ENCODE assay signal across 7 mouse cellular contexts in the genomic region with DNA sequence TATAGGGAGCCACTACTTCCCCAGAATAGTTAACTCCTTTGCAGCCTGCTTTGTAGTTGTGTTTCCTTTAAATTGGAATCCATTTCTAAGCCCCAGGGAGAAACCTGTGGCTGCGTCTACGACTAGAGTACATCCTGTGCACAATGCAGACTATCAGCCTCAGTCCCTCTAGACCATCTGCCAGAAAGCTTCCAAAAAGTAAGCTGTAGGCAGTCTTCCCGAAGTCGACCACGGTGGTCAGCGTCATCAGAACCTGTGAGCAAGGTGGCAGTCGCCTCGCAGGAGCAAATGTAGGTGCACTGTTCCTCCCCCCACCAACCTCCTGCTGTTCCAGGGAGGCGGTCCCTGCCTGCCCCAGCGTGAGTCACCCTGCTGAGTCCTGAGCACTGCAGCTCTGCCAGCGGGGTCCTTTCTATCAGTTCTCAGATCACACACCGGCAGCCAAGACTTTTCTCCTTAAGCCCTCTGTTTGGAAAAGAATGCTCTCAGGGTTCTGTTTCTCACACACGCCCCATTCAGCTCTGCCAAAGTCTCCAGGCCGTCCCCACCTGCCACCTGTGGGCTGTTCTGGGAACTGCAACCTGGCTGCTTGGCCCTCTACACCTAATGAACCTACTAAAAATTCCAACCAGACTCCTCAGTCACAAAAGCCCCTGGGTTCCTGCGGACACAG. TPM values are rescaled to one million over a fixed set of nuclear protein-coding genes. Genes with fewer than 3 reads are reported as not detected.
DNase-seq lines count a peak whose midpoint lies in the region; ATAC-seq and TF ChIP-seq lines count a peak whose summit lies in the region.

No protein-coding gene starts in this region.

- peaks cover 4% of the 10 kb centered on the region; the same call in 1 of the 2 replicates for H3K4me1 ChIP-seq in embryonic facial prominence, embryonic 10.5 days
- H3K4me1 ChIP-seq in intestine, embryonic 16.5 days (ENCODE audit: control insufficient read depth, insufficient read depth, low read length) = no peaks in the 10 kb centered on the region
- H3K4me1 ChIP-seq in midbrain, embryonic 11.5 days (ENCODE audit: control insufficient read depth, insufficient read depth, low read length) = no peaks in the 10 kb centered on the region
- H3K4me1 ChIP-seq in small intestine, adult 2 months (ENCODE audit: control insufficient read depth, insufficient read depth, insufficient read length, low read length) = peaks cover 3% of the 10 kb centered on the region

- peak overlapping the region; percentile 52; the same call in 1 of the 2 replicates for H3K9ac ChIP-seq in intestine, embryonic 16.5 days (ENCODE audit: low read depth, low read length)
- no peak overlapping the region for H3K9ac ChIP-seq in midbrain, embryonic 11.5 days (ENCODE audit: low read length)

- peak overlapping the region; percentile 39; the same call in 1 of the 2 replicates for H3K4me3 ChIP-seq in embryonic facial prominence, embryonic 10.5 days
- H3K4me3 ChIP-seq in intestine, embryonic 16.5 days (ENCODE audit: low read length) = no peak overlapping the region
- H3K4me3 ChIP-seq in midbrain, embryonic 11.5 days (ENCODE audit: low read depth, low read length) = no peak overlapping the region
- H3K4me3 ChIP-seq in small intestine, adult 2 months (ENCODE audit: low read depth, low read length) = peak overlapping the region; percentile 48

- H3K4me2 ChIP-seq in intestine, embryonic 16.5 days (ENCODE audit: low read depth, low read length) = peak overlapping the region; percentile 40
- no peak overlapping the region for H3K4me2 ChIP-seq in midbrain, embryonic 11.5 days

- H3K9me3 ChIP-seq in embryonic facial prominence, embryonic 10.5 days = no peaks in the 10 kb centered on the region
- H3K9me3 ChIP-seq in intestine, embryonic 16.5 days (ENCODE audit: control insufficient read depth, low read length) = no peaks in the 10 kb centered on the region
- H3K9me3 ChIP-seq in midbrain, embryonic 11.5 days (ENCODE audit: control insufficient read depth, low read length) = no peaks in the 10 kb centered on the region

- 25% methylated on average over 15 of the region's 15 CpGs for WGBS in embryonic facial prominence, embryonic 10.5 days
- WGBS in intestine, embryonic 16.5 days = 26% methylated on average over 15 of the region's 15 CpGs
- 34% methylated on average over 15 of the region's 15 CpGs for WGBS in midbrain, embryonic 11.5 days
- 23% methylated on average over 15 of the region's 15 CpGs for WGBS in small intestine, adult 2 months

- intact Hi-C loops in left cerebral cortex, postnatal 25 days (cut with DNase I) = no loop called here

- H3K27me3 ChIP-seq in embryonic facial prominence, embryonic 10.5 days (replicated peaks; ENCODE audit: low read depth, poor library complexity, severe bottlenecking) = no peaks in the 10 kb centered on the region
- no peaks in the 10 kb centered on the region for H3K27me3 ChIP-seq in intestine, embryonic 16.5 days (replicated peaks; ENCODE audit: control insufficient read depth, insufficient read depth, low read length)
- H3K27me3 ChIP-seq in midbrain, embryonic 11.5 days (ENCODE audit: control insufficient read depth, insufficient read depth, low read length) = no peaks in the 10 kb centered on the region
- H3K27me3 ChIP-seq in small intestine, adult 2 months (ENCODE audit: control insufficient read depth, insufficient read depth, low read length) = no peaks in the 10 kb centered on the region

- peak; percentile 84 for DNase-seq in adrenal gland, postnatal 14 days
- DNase-seq in embryonic facial prominence, embryonic 10.5 days (ENCODE audit: low spot score) = peak; percentile 84
- DNase-seq in gastrocnemius, postnatal 4 days (ENCODE audit: low spot score in 2 of 2) = peak; percentile 52 to 75
- DNase-seq in left cerebral cortex, postnatal 25 days (ENCODE audit: low spot score in 2 of 2) = peak; percentile 70 to 78
- peak; percentile 98 for DNase-seq in midbrain, embryonic 11.5 days (ENCODE audit: low spot score, missing footprints)

- peak; percentile 90 for ATAC-seq in intestine, embryonic 16.5 days
- ATAC-seq in midbrain, embryonic 11.5 days (ENCODE audit: low FRiP score) = peak; percentile 35; the same call in 1 of the 2 replicates

- TF ChIP-seq POLR2A in small intestine, adult 2 months (IDR thresholded peaks at IDR 0.05; ENCODE audit: low read depth, low read length) = no peak

- no peaks in the 10 kb centered on the region for H3K36me3 ChIP-seq in embryonic facial prominence, embryonic 10.5 days (replicated peaks)
- H3K36me3 ChIP-seq in intestine, embryonic 16.5 days (ENCODE audit: control insufficient read depth, insufficient read depth, low read length) = no peaks in the 10 kb centered on the region
- no peaks in the 10 kb centered on the region for H3K36me3 ChIP-seq in midbrain, embryonic 11.5 days (ENCODE audit: control insufficient read depth, insufficient read depth, low read length)
- no peaks in the 10 kb centered on the region for H3K36me3 ChIP-seq in small intestine, adult 2 months (ENCODE audit: control insufficient read depth, insufficient read depth, low read length)

- TF ChIP-seq CTCF in small intestine, adult 2 months (IDR thresholded peaks at IDR 0.05; ENCODE audit: extremely low read depth, insufficient read length, insufficient replicate concordance, low read depth, low read length) = peak; percentile 97; the same call in 1 of the 2 replicates

- H3K27ac ChIP-seq in embryonic facial prominence, embryonic 10.5 days (replicated peaks) = no peak overlapping the region
- no peak overlapping the region for H3K27ac ChIP-seq in intestine, embryonic 16.5 days (ENCODE audit: low read length)
- H3K27ac ChIP-seq in midbrain, embryonic 11.5 days (ENCODE audit: low read depth, low read length) = no peak overlapping the region
- no peak overlapping the region for H3K27ac ChIP-seq in small intestine, adult 2 months (ENCODE audit: insufficient read depth, low read depth, low read length)

RNA-seq across cellular contexts. Expression of a gene that starts 14.9 kb away (rescaled TPM):
- total RNA-seq in adrenal gland, postnatal 14 days (2021) = 0.70 and 1.0 TPM in 2 replicates
- polyA plus RNA-seq in embryonic facial prominence, embryonic 10.5 days (2016; fragmentation: Nextera tagmentation; extraction: Ambion mirVana) = 7.8 and 8.4 TPM in 2 replicates
- not detected for total RNA-seq in gastrocnemius, postnatal 4 days (2021)
- 21.8 and 22.7 TPM in 2 replicates for polyA plus RNA-seq in intestine, embryonic 16.5 days (2015; fragmentation: Nextera tagmentation; extraction: Ambion mirVana)
- total RNA-seq in left cerebral cortex, postnatal 25 days (2021) = under 1 TPM; 0.23 to 0.43 TPM
- 0.57 and 0.94 TPM in 2 replicates for polyA plus RNA-seq in midbrain, embryonic 11.5 days (2014; fragmentation: Nextera tagmentation; extraction: Ambion mirVana)
- 12.5 and 12.6 TPM in 2 replicates for polyA plus RNA-seq in small intestine, adult 2 months (2012; rRNA removed)

Comparison
In these comparisons a context has a peak if more than half of its experiments do, and no peak if none do; other contexts are left out.
1. H3K4me3 ChIP-seq: peak in embryonic facial prominence, embryonic 10.5 days (single experiment) and small intestine, adult 2 months (single experiment); none in intestine, embryonic 16.5 days (single experiment) and midbrain, embryonic 11.5 days (single experiment).
2. Peak in every context shown above with its lines, with median percentiles within 50 percentile points of each other: DNase-seq.